Mouse (Mus musculus) forebrain, embryonic 15.5 days (tissue): ENCODE measurements around the gene Cd5l. TPM values are rescaled to one million over a fixed set of nuclear protein-coding genes. Genes with fewer than 3 reads are reported as not detected.
"Not testable (repeated sequence)": the region's sequence is repeated elsewhere in the genome, so short reads cannot be mapped to it uniquely, and the experiment has no call there.

Experiments used
- ATAC-seq: fragments of 200-750 bp; cut with Nextera tagmentation; replicated peaks from 2 replicates; pipeline ENCODE4 v1.8.0; 2017; ENCODE audit warnings: mild to moderate bottlenecking, moderate TSS enrichment, moderate library complexity
- H3K27ac ChIP-seq: fragments of 300-500 bp; sonication (generic); replicated peaks from 2 replicates; pipeline ENCODE4 v1.5.1; 2015; ENCODE audit warnings: mild to moderate bottlenecking, inconsistent platforms
- H3K27me3 ChIP-seq: fragments of 300-500 bp; sonication (generic); 2 replicates; pipeline ENCODE4 v1.6.1; 2015; ENCODE audit warnings: inconsistent platforms
- H3K36me3 ChIP-seq: fragments of 300-500 bp; sonication (generic); 2 replicates; pipeline ENCODE4 v1.6.1; 2015; ENCODE audit warnings: mild to moderate bottlenecking, inconsistent platforms
- H3K4me1 ChIP-seq: fragments of 300-500 bp; sonication (generic); 2 replicates; pipeline ENCODE4 v1.6.1; 2015; ENCODE audit warnings: inconsistent platforms
- H3K4me2 ChIP-seq: fragments of 300-500 bp; sonication (generic); replicated peaks from 2 replicates; pipeline ENCODE4 v1.6.1; 2015; ENCODE audit warnings: mild to moderate bottlenecking, inconsistent platforms
- H3K4me3 ChIP-seq: fragments of 300-500 bp; sonication (generic); 2 replicates; pipeline ENCODE4 v1.5.1; 2015; ENCODE audit warnings: mild to moderate bottlenecking, inconsistent platforms
- H3K9ac ChIP-seq: fragments of 300-500 bp; sonication (generic); replicated peaks from 2 replicates; pipeline ENCODE4 v1.6.1; 2015; ENCODE audit warnings: mild to moderate bottlenecking, inconsistent platforms
- H3K9me3 ChIP-seq: fragments of 300-500 bp; sonication (generic); 2 replicates; pipeline ENCODE4 v1.6.1; 2016; ENCODE audit warnings: inconsistent platforms
- WGBS: fragments of 180-500 bp; shearing (Covaris S2); methylation state at CpG from one replicate; pipeline ENCODE4 v1.1.7; 2015; ENCODE audit warnings: mixed read lengths; 5-methylcytosine and 5-hydroxymethylcytosine counted together
- polyA plus RNA-seq: library from polyadenylated mRNA; unstranded; fragments of >200 nt; fragmentation: Nextera tagmentation; extraction: Ambion mirVana; gene quantifications from 2 replicates; pipeline ENCODE4 v1.2.1, GENCODE M21; 2015

The Cd5l gene
- polyA plus RNA-seq = 0.10 TPM in 1 of 2 replicates, not detected in the other

GRCm38 (mm10) chr3:87357581-87357980 is at the start of gene Cd5l:
Gene Cd5l (plus strand): TSS chr3:87357881.
- no peak within 1 kb of the TSS for H3K27ac ChIP-seq
- no peaks in the 10 kb centered on the region for H3K36me3 ChIP-seq
- H3K9me3 ChIP-seq = no peaks in the 10 kb centered on the region
- no peak within 1 kb of the TSS for H3K9ac ChIP-seq
- no peak within 1 kb of the TSS for H3K4me2 ChIP-seq
- no peaks in the 10 kb centered on the region for H3K27me3 ChIP-seq
- no peaks in the 10 kb centered on the region for H3K4me1 ChIP-seq
- H3K4me3 ChIP-seq = no peak within 1 kb of the TSS
- ATAC-seq = no peak

GRCm38 (mm10) chr3:87309922-87310321 is 47.8 kb upstream of the Cd5l start:
- Histone ChIP-seq H3K36me3 (no peaks in the 10 kb centered on the region), H3K4me1 (no peaks in the 10 kb centered on the region), H3K9ac (no peak overlapping the region), H3K27ac (no peak overlapping the region), H3K27me3 (no peaks in the 10 kb centered on the region), H3K4me3 (no peak overlapping the region), H3K4me2 (no peak overlapping the region), H3K9me3 (no peaks in the 10 kb centered on the region)
- ATAC-seq = no peak
- 72% methylated on average over 2 of the region's 2 CpGs for WGBS

GRCm38 (mm10) chr3:87322557-87322956 is 35.1 kb upstream of the Cd5l start:
- Histone ChIP-seq H3K36me3 (no peaks in the 10 kb centered on the region), H3K4me2 (no peak overlapping the region), H3K27me3 (no peaks in the 10 kb centered on the region), H3K9me3 (no peaks in the 10 kb centered on the region), H3K27ac (no peak overlapping the region), H3K4me3 (no peak overlapping the region), H3K9ac (no peak overlapping the region), H3K4me1 (no peaks in the 10 kb centered on the region)
- 56% methylated on average over 4 of the region's 4 CpGs for WGBS
- ATAC-seq = no peak

GRCm38 (mm10) chr3:87323778-87324177 is 33.9 kb upstream of the Cd5l start:
- no peaks in the 10 kb centered on the region for H3K4me1 ChIP-seq
- H3K27me3 ChIP-seq = no peaks in the 10 kb centered on the region
- no peak overlapping the region for H3K4me3 ChIP-seq
- H3K27ac ChIP-seq = no peak overlapping the region
- no peak overlapping the region for H3K9ac ChIP-seq
- ATAC-seq = no peak
- H3K9me3 ChIP-seq = no peaks in the 10 kb centered on the region
- H3K4me2 ChIP-seq = no peak overlapping the region
- no peaks in the 10 kb centered on the region for H3K36me3 ChIP-seq
- 20% methylated on average over 3 of the region's 3 CpGs for WGBS

GRCm38 (mm10) chr3:87337899-87338298 is 19.8 kb upstream of the Cd5l start:
- no peak for ATAC-seq
- no peaks in the 10 kb centered on the region for H3K36me3 ChIP-seq
- no peak overlapping the region for H3K9ac ChIP-seq
- no peak overlapping the region for H3K27ac ChIP-seq
- WGBS = 89% methylated on average over 5 of the region's 5 CpGs
- no peak overlapping the region for H3K4me3 ChIP-seq
- H3K27me3 ChIP-seq = no peaks in the 10 kb centered on the region
- no peaks in the 10 kb centered on the region for H3K9me3 ChIP-seq
- H3K4me2 ChIP-seq = no peak overlapping the region
- no peaks in the 10 kb centered on the region for H3K4me1 ChIP-seq

- H3K4me2 ChIP-seq, H3K27ac ChIP-seq, H3K4me3 ChIP-seq, H3K9me3 ChIP-seq, H3K9ac ChIP-seq, H3K4me1 ChIP-seq, ATAC-seq, H3K27me3 ChIP-seq, H3K36me3 ChIP-seq: not testable (repeated sequence)
- 88% methylated on average over 2 of the region's 2 CpGs for WGBS
Measured at GRCm38 (mm10) chr3:87350992-87351391, 6.7 kb upstream of the Cd5l start.

- no peaks in the 10 kb centered on the region for H3K27me3 ChIP-seq
- no peaks in the 10 kb centered on the region for H3K4me1 ChIP-seq
- no peak overlapping the region for H3K9ac ChIP-seq
- no peak overlapping the region for H3K4me2 ChIP-seq
- no peak overlapping the region for H3K4me3 ChIP-seq
- no peak for ATAC-seq
- no peak overlapping the region for H3K27ac ChIP-seq
- H3K9me3 ChIP-seq = no peaks in the 10 kb centered on the region
- H3K36me3 ChIP-seq = no peaks in the 10 kb centered on the region
Measured at GRCm38 (mm10) chr3:87359215-87359614, 1.5 kb downstream of the Cd5l start.

GRCm38 (mm10) chr3:87360466-87360865 is 2.8 kb downstream of the Cd5l start:
- Histone ChIP-seq H3K36me3 (no peaks in the 10 kb centered on the region), H3K9me3 (no peaks in the 10 kb centered on the region), H3K27ac (no peak overlapping the region), H3K4me3 (no peak overlapping the region), H3K4me2 (no peak overlapping the region), H3K27me3 (no peaks in the 10 kb centered on the region), H3K9ac (no peak overlapping the region), H3K4me1 (no peaks in the 10 kb centered on the region)
- 81% methylated on average over 6 of the region's 6 CpGs for WGBS
- ATAC-seq = no peak

- Histone ChIP-seq H3K9me3 (no peaks in the 10 kb centered on the region), H3K27me3 (no peaks in the 10 kb centered on the region), H3K4me3 (no peak overlapping the region), H3K9ac (no peak overlapping the region), H3K36me3 (no peaks in the 10 kb centered on the region), H3K4me2 (no peak overlapping the region), H3K4me1 (no peaks in the 10 kb centered on the region), H3K27ac (no peak overlapping the region)
- 90% methylated on average over 14 of the region's 14 CpGs for WGBS
- ATAC-seq = no peak
Measured at GRCm38 (mm10) chr3:87365691-87366090, 8.0 kb downstream of the Cd5l start.

GRCm38 (mm10) chr3:87367511-87367910 is 9.8 kb downstream of the Cd5l start:
- H3K4me1 ChIP-seq = no peaks in the 10 kb centered on the region
- H3K36me3 ChIP-seq = no peaks in the 10 kb centered on the region
- no peak overlapping the region for H3K27ac ChIP-seq
- no peaks in the 10 kb centered on the region for H3K27me3 ChIP-seq
- H3K9ac ChIP-seq = no peak overlapping the region
- H3K4me3 ChIP-seq = no peak overlapping the region
- no peak for ATAC-seq
- no peak overlapping the region for H3K4me2 ChIP-seq
- no peaks in the 10 kb centered on the region for H3K9me3 ChIP-seq
- WGBS = 88% methylated on average over 10 of the region's 10 CpGs

GRCm38 (mm10) chr3:87369181-87369580 is 11.5 kb downstream of the Cd5l start:
- no peaks in the 10 kb centered on the region for H3K27me3 ChIP-seq
- no peaks in the 10 kb centered on the region for H3K36me3 ChIP-seq
- no peaks in the 10 kb centered on the region for H3K4me1 ChIP-seq
- H3K4me2 ChIP-seq = no peak overlapping the region
- H3K9me3 ChIP-seq = no peaks in the 10 kb centered on the region
- no peak for ATAC-seq
- H3K9ac ChIP-seq = no peak overlapping the region
- WGBS = 86% methylated on average over 5 of the region's 5 CpGs
- H3K4me3 ChIP-seq = no peak overlapping the region
- no peak overlapping the region for H3K27ac ChIP-seq

- no peak within 1 kb of the TSS for H3K27ac ChIP-seq
- H3K36me3 ChIP-seq = no peaks in the 10 kb centered on the region
- no peak for ATAC-seq
- no peaks in the 10 kb centered on the region for H3K9me3 ChIP-seq
- H3K4me1 ChIP-seq = no peaks in the 10 kb centered on the region
- no peaks in the 10 kb centered on the region for H3K27me3 ChIP-seq
- no peak within 1 kb of the TSS for H3K4me3 ChIP-seq
- H3K4me2 ChIP-seq = no peak within 1 kb of the TSS
- no peak within 1 kb of the TSS for H3K9ac ChIP-seq
- 85% methylated on average over 18 of the region's 18 CpGs for WGBS
Measured at GRCm38 (mm10) chr3:87376195-87377165, 18.8 kb downstream of the Cd5l start, which contains the start of gene Fcrl1. Gene Fcrl1 (plus strand): TSS chr3:87376387.

GRCm38 (mm10) chr3:87377228-87377627 is 19.5 kb downstream of the Cd5l start:
- Histone ChIP-seq H3K9me3 (no peaks in the 10 kb centered on the region), H3K4me1 (no peaks in the 10 kb centered on the region), H3K36me3 (no peaks in the 10 kb centered on the region), H3K4me3 (no peak overlapping the region), H3K27me3 (no peaks in the 10 kb centered on the region), H3K9ac (no peak overlapping the region), H3K4me2 (no peak overlapping the region), H3K27ac (no peak overlapping the region)
- ATAC-seq = no peak
- 73% methylated on average over 3 of the region's 3 CpGs for WGBS
